Mouse (Mus musculus) B cell, adult 2 months (primary cell): ENCODE measurements around the gene Zc3h12d.

ENCODE experiments used
- DNase-seq, 2 experiments: peaks; one replicate each; pipeline ENCODE4 v3.0.0; 2022

The Zc3h12d gene

DNA sequence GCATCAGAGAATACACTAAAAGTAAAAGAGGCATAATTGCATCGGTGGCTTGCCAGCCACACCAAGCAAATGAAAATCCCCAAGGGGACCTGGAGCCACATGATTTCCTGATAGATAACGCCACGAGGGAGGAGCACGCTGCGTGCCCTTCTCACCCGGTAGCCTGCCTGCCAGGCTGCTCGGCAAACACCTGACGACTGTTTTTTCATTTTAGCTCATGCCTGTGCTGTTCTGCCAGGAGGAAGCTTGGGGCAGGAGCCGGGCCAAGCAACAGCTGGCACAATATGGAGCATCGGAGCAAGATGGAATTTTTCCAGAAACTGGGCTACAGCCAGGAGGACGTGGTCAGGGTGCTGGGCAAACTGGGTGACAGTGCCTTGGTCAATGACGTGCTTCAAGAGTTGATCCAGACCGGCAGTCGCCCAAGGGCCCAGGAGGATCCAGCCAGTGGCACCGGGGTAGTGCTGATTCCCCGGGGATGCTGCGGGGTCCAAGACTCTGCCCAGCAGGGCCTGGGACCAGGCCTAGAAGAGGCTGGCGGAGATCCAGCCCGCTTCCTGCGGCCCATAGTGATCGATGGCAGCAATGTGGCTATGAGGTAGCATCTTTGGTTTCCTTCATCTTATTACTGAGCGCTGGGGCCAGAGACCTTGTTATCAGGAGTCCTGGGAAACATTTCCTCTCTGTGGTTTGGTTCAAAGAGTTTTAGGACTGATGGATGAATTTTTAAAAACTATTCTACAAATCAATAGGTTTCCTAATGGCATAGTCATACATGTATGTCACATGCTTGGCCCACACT, 7.5 kb downstream of the Zc3h12d start:
- DNase-seq: peak; percentile 75 to 80

DNA sequence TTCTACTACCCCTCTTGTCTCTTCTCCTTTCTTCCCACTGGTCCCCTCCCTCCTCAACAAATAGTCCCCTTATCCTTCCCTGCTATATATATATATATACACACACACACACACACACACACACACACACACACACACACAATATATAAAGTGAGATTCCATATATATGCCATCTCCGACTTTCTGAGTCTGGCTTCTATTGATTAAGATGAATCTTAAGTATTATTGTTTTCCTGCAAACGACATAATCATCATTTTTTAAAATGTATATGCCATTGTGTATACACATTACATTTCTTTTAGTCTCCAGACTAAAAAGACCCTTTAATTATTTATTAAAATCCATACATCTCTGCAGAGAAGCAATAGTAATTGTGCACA, 8.1 kb downstream of the Zc3h12d start:
- no peak for DNase-seq

DNA sequence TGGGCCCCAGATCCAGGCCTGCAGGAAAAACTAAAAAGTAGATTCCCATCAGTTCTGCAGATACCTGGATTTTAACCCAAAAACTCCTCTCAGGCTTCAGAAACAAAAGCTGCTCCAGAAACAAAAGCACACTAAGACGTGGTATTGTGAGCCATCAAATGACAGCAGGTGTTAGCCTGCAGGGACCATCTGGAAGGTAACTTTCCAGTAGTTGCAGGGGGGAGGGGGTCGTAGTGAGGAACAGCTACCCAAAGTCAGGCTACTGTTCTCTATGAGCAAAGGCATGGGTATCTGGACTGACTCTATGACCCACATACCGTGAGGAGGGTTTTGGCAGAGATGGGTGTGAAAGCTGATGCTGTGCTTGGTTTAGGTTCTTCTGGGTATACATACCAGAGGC, 8.5 kb downstream of the Zc3h12d start:
- no peak for DNase-seq

DNA sequence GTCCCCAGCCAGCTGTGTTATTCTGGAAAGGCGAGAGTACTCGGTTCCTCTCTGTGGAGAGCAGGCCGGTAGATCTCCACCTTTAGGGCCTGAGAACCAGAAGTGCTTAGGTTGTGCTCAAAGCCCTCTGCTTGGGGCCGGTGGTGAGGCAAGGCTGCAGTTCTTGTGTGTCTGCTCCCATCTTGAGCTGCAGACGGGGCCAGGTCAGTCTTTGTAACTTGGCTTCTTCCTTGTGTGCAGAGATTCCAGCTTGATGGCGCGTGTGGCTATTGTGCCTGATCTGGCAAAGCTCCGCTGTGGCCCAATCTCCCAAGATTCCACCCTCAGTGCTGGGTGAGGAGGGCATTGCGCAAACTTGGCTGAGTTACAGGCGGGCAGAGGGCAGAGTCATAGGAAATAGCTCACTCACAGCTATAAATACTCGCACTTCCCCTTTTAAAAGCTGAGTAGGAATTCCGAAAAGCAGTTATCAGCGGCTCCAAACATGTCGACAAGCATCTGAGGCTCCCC, 9.4 kb downstream of the Zc3h12d start:
- DNase-seq: peak in 1 of 2 experiments; percentile 45

DNA sequence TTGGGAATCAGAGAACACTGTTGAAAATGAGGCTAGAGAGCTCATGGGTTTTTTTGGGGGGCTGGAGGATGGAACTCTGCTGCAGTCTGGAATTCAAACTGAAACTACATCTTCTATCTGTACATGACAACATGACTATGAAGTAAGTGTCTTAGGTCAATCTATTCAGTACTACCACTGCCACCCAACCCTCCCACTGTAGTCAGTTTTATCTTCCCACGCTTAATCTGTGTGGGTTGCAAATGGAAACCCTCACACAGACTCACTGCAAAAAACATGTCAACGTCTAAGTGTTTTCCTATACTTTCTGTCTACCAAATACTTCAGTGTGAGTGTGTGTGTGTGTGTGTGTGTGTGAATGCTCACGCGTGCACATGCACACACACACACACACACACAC, 10.9 kb downstream of the Zc3h12d start:
- DNase-seq: no peak

DNA sequence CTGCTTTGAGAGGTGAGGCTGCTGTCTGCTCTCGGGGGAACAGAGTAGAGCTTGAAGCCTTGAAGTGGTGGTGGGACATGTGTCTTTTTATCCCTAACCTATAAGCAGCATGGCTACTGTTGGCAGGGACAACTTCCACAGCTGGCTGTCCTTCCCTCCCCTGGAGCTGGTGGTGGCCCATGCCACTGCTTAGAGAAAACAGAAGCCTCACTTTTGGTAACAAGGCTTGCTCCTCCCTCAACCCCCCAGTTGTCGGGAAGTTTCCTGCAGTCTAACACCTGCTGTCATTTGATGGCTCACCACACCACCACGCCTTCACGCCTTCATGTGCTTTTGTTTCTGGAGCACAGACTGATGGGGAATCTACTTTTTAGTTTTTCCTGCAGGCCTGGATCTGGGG, 11.9 kb downstream of the Zc3h12d start:
- no peak for DNase-seq

DNA sequence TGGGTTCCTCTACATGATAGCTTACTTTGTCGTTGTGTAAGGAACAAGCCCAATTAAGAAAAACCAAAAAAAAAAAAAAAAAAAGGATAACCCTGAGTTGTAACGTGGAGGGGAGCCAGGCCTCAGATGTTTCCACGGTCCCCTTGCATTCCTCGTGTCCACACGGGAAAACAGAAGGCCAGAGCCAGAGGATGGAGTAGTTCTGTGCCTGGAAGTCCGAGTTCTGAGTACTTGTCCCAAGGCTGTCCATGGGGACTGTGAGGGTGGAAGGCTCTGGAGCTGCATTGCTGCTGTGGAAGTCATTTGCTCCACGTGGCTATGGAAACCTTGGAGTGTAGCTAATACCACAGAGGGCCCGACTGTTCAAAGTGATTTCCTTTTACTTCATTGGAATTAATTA, 12.9 kb downstream of the Zc3h12d start:
- DNase-seq: no peak

DNA sequence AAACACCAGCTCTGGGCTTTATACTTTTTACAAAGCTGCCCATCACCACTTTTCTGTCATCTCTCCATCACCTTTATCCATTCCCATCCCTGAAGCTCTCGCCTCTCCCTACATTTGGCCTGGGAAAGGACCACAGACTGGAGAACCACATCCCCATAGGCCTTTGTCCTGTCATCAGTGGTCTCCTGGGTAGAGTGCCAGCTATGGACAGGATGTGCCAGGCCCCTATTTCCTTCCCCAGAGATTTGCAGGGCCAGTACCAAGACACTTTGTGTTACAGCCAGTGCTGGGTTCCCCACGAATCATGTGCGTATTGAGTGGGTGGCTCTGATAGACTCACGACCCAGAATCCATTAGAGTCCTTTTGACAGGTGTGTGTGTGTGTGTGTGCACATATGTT, 13.7 kb downstream of the Zc3h12d start:
- no peak for DNase-seq

DNA sequence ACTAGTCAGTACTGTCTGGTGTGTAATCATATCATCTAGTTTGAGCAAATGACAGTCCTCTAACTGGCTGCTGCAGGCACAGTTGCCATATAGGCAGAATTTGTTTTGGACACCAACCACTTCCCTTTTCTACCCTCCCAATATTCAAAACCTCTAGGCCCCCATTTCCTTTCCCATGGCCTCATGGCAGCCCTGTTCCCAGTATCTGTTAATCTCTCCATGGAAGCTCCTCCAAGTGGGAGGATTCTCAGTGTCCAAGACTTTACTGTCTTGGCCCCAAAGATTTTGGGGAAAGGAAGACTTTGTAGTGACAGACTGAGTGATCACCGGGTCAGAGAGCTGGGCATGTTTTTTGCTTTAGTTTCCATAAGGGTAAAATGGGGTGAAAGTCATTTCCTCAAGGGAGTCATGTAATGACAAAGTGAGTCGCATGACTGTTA, 14.9 kb downstream of the Zc3h12d start:
- peak; percentile 69 to 73 for DNase-seq

DNA sequence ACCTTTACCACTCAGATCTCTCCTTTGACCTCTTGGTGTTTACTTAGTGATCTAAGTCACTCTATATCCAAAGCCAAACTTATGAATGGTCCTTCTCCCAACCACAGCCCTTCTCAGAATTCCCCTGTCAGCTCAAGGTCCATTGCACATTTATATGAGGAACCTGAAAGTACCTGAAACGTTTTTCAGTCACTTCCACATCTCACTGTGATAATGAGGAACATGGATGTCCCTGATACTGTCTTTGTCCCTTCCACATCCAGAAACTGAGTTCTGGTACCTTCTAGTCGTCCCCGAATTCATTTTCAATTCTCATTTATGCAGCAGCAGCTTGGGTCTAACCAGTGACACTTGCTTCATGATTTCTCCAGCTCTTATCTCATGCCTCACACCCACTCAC, 19.6 kb downstream of the Zc3h12d start:
- no peak for DNase-seq

DNA sequence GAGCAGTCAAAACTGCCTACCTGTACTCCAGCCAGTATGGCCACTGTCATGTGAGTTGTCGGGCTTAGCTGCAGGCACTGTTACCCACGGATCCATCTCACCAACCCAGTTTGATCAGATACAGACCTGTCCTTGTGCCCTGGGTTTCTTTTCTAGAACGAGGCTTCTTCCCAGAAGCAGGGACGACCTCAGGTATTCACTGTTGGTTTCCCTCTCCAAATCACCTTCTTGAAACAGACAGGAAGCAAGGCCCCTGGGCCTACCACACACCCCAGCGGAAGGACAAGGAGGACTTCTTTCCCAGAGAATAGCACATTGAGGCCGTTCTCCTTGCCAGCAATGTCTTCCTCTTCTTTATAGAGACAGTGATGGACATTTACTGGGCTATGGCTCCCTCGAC, 28.2 kb downstream of the Zc3h12d start:
- DNase-seq: no peak

DNA sequence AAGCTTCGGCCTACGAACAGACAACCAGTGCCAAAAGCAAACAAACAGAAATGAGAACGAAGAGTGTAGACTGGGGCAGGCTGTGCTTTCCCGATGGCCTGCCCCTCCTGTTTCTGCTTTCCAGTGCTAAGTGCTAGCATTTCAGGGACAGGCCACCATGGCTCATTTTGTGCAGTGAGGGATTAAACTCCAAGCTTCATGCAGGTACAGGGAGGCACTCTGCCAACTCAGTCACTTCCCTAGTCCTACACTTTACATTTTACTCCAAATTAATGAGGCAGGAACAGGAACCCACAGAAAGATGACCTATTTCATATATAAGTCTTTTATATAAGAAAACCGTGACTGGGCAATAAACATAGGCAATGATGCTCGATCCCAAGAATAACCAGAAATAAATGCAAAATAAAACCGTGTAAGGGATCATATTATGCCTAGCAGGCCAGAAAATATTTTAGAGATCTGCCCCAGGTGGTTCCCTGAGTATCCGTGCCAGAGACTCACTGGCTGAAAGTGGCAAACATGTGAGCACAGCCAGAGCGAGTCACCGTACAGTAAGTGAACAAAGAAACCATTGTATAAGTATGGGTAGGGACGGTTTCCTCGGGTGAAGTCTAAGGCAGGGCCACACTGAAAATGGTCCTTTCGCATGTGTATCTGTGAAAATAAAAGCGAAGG, 29.1 kb downstream of the Zc3h12d start:
- DNase-seq: no peak

DNA sequence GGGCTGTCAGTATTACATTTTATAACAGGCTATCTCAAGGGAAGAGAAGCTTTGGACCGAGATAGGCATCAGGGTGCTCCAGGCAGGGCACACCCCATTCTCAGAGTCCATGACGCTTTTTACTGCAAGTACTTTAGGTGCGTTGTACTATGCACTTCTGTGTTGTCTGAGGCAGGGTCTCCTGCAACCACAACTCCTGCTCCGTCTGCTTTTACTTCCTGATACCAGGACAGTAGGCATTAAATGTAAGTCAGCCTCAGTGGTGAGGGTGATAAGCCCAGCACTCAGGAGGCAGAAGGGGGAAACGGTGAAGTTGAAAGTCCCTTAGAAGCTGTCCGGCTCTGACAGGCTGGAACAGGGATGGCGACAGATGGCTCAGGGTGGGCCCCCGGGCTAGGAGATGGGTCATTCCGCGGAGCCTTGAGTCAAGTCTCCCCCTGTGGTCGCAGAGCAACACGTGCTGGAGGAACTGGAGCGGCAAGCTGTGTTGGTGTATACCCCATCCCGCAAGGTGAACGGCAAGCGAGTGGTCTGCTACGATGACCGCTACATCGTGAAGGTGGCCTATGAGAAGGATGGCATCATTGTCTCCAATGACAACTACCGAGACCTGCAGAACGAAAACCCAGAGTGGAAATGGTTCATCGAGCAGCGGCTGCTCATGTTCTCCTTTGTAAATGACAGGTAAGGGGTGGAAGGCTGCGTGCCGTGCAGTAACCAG, 29.8 kb downstream of the Zc3h12d start:
- DNase-seq: no peak

DNA sequence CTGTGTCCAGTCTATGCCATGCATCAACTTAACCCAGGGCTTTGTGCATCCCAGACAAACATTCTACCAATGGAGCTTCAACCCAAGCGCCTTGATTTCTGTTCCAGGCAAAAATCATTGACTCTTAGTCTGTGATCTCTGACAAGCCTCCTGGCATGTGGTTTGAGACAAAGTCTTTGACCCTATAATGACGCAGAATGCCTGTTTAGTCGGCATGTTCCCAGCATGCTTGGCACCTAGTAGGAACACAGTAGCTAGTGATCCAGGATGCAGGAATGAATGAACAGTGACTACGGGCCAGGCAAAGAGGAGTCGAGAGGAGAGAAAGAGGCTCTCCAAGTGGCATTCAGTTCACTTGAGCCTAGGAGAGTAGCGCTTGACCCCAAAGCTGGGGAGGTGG, 31.1 kb downstream of the Zc3h12d start:
- no peak for DNase-seq

DNA sequence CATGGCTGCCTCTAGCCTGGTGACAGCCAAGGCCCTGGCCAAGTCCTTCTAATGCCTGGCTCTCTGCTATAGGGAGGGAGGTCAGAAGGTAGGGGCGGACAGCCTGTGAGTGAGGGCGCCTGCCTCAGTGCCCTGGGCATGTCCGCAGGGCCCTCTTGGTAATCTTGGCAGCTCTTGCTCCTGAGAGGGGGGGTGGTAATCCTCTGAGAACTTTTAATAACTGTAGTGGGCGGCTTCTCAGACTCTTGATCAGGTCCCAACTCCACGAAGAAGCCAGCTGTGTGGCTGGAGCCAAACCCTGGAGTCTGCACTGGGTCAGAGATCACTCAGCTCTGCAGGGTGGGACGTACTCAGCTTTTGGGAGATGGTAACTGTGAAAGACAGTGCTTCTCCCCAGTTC, 31.9 kb downstream of the Zc3h12d start:
- DNase-seq: no peak

DNA sequence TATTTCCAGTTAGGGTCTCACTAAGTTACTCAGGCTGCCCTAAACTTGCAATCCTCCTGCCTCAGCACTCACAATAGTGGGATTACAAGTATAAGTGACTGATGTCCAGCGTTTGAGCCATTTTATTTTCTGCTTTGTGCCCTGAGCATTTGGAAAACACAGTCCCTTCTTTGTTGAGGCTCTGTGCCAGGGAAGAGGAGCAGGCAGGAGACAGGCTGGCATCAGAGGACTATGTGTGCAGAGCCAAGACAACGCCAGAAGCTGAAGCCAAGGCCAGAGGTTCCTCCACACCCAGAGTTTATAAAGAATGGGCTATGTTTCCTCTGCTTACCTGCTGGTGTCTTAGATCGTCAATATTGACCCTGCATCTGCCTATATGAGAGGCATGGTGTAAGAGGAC, 32.5 kb downstream of the Zc3h12d start:
- no peak for DNase-seq

DNA sequence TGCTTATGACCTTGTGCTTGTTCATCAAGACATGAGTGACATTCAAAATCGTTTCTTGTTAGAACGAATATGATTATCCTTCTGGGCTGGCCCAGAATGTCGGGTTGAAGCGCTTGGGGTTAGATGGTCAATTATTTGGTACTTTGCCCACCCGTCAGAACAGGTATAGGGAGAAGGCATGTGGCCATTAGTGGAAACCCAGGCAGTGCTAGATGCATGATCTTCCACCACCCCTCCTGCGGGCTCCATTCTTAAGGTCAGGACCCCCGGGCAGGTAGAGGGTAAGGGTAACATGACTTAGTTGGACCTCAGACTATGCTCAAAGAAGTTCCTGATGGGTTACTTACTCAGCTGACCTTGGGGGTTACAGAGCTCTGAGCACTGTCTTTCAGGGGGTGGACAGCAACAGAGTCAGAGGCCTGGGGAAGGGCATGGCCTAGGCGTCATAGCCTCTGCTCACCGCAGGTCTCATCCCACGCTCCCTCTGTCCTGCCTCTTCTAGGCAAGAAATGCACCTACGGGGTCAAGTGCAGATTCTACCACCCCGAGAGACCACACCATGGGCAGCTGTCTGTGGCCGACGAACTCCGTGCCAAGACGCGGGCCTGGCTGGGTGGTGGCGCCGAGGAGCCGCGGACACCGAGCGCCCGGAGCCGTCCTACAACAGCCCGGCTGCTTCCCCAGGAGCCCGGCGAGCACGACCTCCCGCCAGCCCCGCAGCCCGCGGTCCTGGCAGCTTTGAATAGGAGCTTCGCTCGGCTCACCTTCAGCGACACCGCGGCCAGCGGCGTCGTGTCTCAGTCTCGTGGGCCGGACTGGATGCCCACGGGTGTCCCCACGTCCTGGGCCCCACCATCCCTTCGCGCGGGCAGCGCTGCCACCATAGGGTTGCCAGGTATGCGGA, 34.7 kb downstream of the Zc3h12d start:
- DNase-seq: peak; percentile 26 to 34

DNA sequence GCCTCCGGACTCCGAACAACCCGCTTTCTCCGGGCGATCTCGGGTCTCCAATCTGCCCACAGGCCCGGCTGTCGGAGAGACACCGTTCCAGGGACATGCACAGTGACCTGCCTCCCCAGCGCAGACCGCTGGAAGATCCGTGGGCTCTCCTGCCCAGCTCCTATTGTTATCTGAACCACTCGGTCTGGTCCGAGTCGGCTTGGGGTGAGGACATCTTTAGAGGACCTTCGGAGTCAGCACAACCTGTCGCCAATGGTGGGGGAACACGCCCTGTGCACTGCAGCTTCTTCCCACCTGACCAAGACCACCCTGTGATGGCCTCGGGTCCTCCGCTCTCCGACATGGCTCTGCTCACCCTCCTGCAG, 35.4 kb downstream of the Zc3h12d start:
- no peak for DNase-seq

DNA sequence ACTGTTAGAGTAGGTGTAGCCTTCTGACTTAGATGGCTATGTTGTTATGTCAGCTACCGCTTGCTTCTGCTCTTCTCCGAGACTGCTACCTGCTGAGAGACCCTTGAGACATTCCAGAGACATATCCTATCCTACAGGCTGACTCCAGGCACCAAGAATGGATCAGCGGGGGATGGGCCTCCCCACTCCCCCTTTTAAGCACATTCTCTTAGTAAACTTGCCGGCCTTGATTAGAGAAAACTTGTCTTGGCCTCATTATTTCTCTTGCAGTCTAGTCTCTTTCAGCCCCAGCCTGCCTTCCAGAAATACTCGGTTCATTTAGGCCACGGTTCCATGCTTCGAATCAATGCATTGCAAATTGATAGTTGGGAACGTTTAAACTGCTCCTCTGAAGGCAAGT, 37.5 kb downstream of the Zc3h12d start:
- no peak for DNase-seq

DNA sequence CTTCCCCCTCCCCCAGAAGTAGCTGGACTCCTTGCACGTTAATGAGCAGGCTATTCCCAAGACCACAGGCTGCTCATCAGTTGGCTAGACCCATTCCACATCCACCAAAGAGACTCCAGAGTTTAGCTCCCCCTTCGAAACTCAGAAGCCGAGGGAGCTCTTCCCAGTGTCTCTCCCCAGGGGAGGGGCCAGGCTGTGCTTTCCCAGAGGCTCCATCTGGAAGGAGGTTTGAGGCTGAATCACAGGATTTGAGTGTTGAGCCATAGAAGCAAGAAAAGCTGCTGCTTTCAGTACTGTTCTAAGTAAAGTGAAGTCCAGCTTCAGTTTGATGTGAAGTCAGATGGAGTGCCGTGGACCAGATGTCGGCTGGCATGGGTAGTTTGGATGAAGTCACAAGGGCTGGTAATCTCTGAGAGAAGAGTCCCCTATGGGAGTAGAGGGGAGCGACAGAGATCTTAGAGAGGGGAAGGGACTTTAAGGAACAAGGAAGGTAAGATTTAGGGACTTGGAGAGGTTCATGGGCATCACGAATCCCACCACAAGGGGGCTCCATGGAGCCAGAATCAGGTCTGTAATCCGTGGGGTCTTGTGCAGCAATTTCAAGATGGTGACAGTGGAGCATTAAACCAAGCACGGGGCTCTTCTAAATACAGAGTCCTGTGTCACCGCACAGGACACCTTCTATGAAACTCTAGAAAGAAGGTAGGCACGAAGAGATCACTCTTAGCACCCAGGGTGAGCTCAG, 38.5 kb downstream of the Zc3h12d start:
- DNase-seq: peak; percentile 65 to 70

DNA sequence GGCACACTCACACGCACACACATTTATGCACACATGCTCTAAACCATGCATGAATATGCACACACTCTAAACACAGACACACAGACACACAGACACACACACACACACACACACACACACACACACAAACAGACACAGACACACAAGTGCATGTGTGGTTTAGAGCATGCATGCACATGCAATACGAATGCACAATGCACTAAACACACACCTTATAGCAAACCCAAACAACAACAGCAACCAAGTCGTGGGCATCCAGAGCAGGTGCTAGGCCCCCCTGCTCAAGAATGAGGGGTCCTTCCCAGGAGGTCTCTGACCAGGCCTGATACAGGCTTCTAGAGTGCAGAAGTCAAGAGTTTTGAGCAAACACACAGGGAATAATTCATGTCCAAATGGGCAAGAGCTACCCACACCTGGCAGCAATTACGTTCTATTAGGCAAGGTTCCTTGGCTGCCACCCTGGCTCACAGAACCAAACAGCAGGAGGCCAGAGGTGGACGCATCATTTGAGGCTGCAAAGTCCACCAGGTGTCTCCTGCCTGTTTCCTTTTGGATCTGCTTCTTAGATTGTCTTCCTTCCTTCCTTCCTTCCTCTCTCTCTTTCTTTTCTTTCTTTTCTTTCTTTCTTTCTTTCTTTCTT, 39.2 kb downstream of the Zc3h12d start:
- DNase-seq: no peak
